Mouse (Mus musculus) heart, embryonic 14.5 days (tissue): ENCODE measurements around the gene Npas3. TPM values are rescaled to one million over a fixed set of nuclear protein-coding genes. Genes with fewer than 3 reads are reported as not detected.

Experiments
- ATAC-seq: fragments of 200-750 bp; cut with Nextera tagmentation; 2 replicates; pipeline ENCODE4 v1.8.0; 2017; ENCODE audit warnings: low read depth, moderate TSS enrichment; ENCODE audit not compliant: insufficient number of reproducible peaks, insufficient read depth, low FRiP score
- H3K27ac ChIP-seq, 2 experiments: fragments of 200-500 bp in 1 of 2; fragments of 300-500 bp in 1 of 2; sonication (generic) in 1 of 2; replicated peaks in 1 of 2; 2 replicates each; pipeline ENCODE4 v1.5.1; 2012 to 2014; ENCODE audit warnings: low read depth in 2 of 2, low read length in 2 of 2, control low read depth in 1 of 2, mild to moderate bottlenecking in 1 of 2, mixed read lengths in 1 of 2; ENCODE audit not compliant: control insufficient read depth in 1 of 2, insufficient read depth in 1 of 2
- H3K27me3 ChIP-seq: fragments of 300-500 bp; sonication (generic); 2 replicates; pipeline ENCODE4 v1.6.1; 2014; ENCODE audit warnings: mild to moderate bottlenecking, low read length, control low read depth; ENCODE audit not compliant: control insufficient read depth, insufficient read depth
- H3K36me3 ChIP-seq: fragments of 300-500 bp; sonication (generic); 2 replicates; pipeline ENCODE4 v1.6.1; 2014; ENCODE audit warnings: mild to moderate bottlenecking, control low read depth, low read length, mixed read lengths; ENCODE audit not compliant: control insufficient read depth, insufficient read depth
- H3K4me1 ChIP-seq, 2 experiments: fragments of 200-500 bp in 1 of 2; fragments of 300-500 bp in 1 of 2; sonication (generic) in 1 of 2; 2 replicates each; pipeline ENCODE4 v1.6.1; 2012 to 2014; ENCODE audit warnings: low read length in 2 of 2, control low read depth in 1 of 2, mixed read lengths in 1 of 2; ENCODE audit not compliant: control insufficient read depth in 2 of 2, insufficient read depth in 2 of 2
- H3K4me2 ChIP-seq: fragments of 300-500 bp; sonication (generic); 2 replicates; pipeline ENCODE4 v1.6.1; 2014; ENCODE audit warnings: mild to moderate bottlenecking, low read length
- H3K4me3 ChIP-seq, 2 experiments: fragments of 200-500 bp in 1 of 2; fragments of 300-500 bp in 1 of 2; sonication (generic) in 1 of 2; 2 replicates each; pipeline ENCODE4 v1.5.1; 2012 to 2014; ENCODE audit warnings: low read length in 2 of 2, mild to moderate bottlenecking in 2 of 2, control low read depth in 1 of 2, low read depth in 1 of 2, moderate library complexity in 1 of 2; ENCODE audit not compliant: control insufficient read depth in 1 of 2, insufficient read depth in 1 of 2
- H3K9ac ChIP-seq: fragments of 300-500 bp; sonication (generic); 2 replicates; pipeline ENCODE4 v1.6.1; 2014; ENCODE audit warnings: mild to moderate bottlenecking, low read length
- H3K9me3 ChIP-seq: fragments of 300-500 bp; sonication (generic); 2 replicates; pipeline ENCODE4 v1.6.1; 2016; ENCODE audit warnings: low read length, control low read depth; ENCODE audit not compliant: control insufficient read depth
- whole genome bisulfite sequencing: fragments of 180-500 bp; shearing (Covaris S2); extraction: QIAGEN DNeasy Blood & Tissue Kit; methylation state at CpG from one replicate; pipeline ENCODE4 v1.1.7; 2014; 5-methylcytosine and 5-hydroxymethylcytosine counted together
- polyA plus RNA-seq: library from polyadenylated mRNA; unstranded; fragments of >200 nt; fragmentation: Nextera tagmentation; extraction: Ambion mirVana; gene quantifications from 2 replicates; pipeline ENCODE4 v1.2.1, GENCODE M21; 2014

Npas3 gene
- polyA plus RNA-seq, 1 experiment from 2014 or later = 1.3 TPM

DNA sequence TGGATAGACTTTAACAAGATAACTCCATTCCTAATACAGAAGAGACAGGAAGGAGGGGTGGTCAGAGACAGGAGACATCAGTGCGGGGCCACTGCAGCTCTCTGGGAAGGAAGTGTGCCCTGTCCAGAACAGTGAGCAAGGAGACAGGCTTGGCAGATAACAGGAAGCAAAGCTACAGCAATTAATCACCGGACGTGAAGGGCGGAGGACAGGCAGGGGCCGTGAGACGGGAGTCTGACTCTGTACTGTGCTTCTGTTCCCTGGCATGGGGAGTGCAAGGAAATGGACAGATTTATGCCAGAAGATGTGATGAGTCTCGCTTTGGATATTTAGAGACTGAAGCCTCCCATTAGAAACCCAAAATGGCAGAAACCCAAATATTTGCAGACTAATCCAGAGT, 47.3 kb downstream of the Npas3 start:
- ATAC-seq = no peak; the same call in 1 of the 2 replicates

DNA sequence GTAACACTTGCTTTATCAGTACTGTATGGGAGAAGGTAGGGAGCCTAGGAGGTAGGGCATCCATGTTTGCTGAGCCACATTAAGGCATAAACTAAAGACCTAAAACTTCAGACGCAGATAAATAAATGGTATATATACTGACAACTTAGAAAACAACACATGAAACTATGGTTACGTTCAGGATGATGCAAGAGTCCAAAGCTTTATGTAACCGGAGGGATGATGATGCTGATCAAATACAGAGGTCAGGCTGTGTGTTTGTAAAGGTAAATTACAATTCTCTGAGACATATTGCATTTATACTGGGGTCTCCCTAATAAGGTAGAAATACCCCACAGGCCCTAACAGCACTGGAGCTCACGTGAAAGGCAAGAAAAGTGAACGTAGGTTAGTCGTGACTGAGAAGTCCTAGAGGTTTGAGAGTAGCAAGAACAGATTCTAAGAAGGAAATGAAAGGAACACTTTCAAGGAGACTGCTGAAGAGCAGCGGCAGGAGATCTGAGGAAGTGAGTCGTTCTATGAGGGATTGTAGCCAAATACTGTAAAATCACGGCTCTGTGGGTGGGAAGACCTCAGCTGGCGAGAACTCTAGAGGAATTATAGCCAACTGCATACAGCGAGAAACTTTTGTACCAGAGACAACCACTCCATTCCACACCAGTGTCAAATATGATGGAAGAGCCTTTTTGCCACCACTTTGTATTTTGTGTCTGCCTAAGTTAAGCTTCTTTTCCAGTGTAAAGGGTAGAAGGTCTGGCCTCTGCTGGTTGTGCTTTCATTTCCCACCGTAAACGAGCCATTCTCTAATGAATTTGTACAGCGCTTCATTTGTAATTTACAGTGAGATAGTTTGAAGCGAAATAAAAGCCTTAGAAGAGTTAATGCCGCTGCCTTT, 49.7 kb downstream of the Npas3 start:
- Histone ChIP-seq H3K4me2 (0 out of 2 replicates have a peak overlapping the region, but pooled peaks have one; percentile 16), H3K36me3 (no peaks in the 10 kb centered on the region), H3K27me3 (peaks cover 23% of the 10 kb centered on the region), H3K4me1 (peaks cover 2 to 5% of the 10 kb centered on the region in 2 experiments; a peak in 2 of 4 replicates), H3K9ac (no peak overlapping the region), H3K27ac (no peak overlapping the region), H3K4me3 (no peak overlapping the region), H3K9me3 (no peaks in the 10 kb centered on the region)
- WGBS = 75% methylated on average over 16 of the region's 16 CpGs
- no peak for ATAC-seq

More for the DNA sequence above, 47.3 kb downstream of the Npas3 start:
- H3K4me3 ChIP-seq = no peak overlapping the region
- H3K9ac ChIP-seq = no peak overlapping the region
- 37% methylated on average over 7 of the region's 7 CpGs for WGBS
- H3K27me3 ChIP-seq = peaks cover 23% of the 10 kb centered on the region
- peaks cover 2 to 5% of the 10 kb centered on the region in 2 experiments; a peak in 2 of 4 replicates for H3K4me1 ChIP-seq
- no peaks in the 10 kb centered on the region for H3K36me3 ChIP-seq
- H3K27ac ChIP-seq = no peak overlapping the region
- H3K9me3 ChIP-seq = no peaks in the 10 kb centered on the region
- no peak overlapping the region for H3K4me2 ChIP-seq

DNA sequence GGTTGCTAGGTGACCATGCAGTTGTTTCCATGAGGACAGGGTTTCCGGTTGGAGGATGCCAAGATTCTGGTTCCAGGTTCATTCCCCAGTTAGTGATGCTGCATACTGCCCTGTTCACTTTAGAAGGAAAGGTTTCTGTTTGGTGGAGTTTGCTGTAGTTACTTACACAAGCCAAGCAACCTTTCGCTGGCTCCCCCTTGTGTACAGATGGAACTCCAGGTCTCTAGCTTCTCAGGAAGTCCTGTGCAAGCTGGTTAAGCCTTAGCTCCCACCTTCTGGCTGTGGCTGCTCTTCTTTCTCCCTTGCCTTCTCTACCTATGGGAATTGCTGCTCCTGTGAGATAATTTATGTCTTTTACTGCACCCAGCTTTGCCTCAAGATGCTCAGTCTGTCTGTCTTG, 52.5 kb downstream of the Npas3 start:
- H3K27me3 ChIP-seq = peaks cover 23% of the 10 kb centered on the region
- 45% methylated on average over 2 of the region's 2 CpGs for WGBS

DNA sequence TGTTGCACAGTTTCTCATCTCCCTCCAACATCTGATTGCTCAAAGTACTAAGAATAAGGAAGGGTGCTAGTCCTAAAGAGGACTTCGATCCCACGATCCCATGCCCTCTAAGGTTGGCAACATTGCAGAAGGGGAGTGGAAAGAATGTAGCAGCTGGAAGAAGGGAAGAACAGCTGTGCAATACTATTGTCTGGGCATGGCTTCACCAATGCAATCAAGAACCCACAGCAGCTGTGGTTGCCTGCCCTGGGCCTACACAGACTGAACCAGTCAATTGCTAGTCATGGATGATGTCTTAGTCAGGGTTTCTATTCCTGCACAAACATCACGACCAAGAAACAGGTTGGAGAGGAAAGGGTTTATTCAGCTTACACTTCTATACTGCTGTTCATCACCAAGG, 53.7 kb downstream of the Npas3 start:
- H3K27ac ChIP-seq = no peak overlapping the region
- no peak overlapping the region for H3K4me3 ChIP-seq
- 85% methylated on average over 3 of the region's 3 CpGs for WGBS
- ATAC-seq = no peak
- peaks cover 23% of the 10 kb centered on the region for H3K27me3 ChIP-seq
- H3K36me3 ChIP-seq = no peaks in the 10 kb centered on the region
- no peak overlapping the region for H3K4me2 ChIP-seq
- no peak overlapping the region for H3K9ac ChIP-seq
- no peaks in the 10 kb centered on the region for H3K9me3 ChIP-seq
- peaks cover 0 to 5% of the 10 kb centered on the region in 2 experiments; a peak in 2 of 4 replicates for H3K4me1 ChIP-seq

More for the DNA sequence above, 52.5 kb downstream of the Npas3 start:
- no peaks in the 10 kb centered on the region for H3K9me3 ChIP-seq
- no peak for ATAC-seq
- H3K36me3 ChIP-seq = no peaks in the 10 kb centered on the region
- no peak overlapping the region for H3K9ac ChIP-seq
- H3K4me2 ChIP-seq = no peak overlapping the region
- no peak overlapping the region for H3K27ac ChIP-seq
- peaks cover 0 to 5% of the 10 kb centered on the region in 2 experiments; a peak in 2 of 4 replicates for H3K4me1 ChIP-seq
- H3K4me3 ChIP-seq = no peak overlapping the region

DNA sequence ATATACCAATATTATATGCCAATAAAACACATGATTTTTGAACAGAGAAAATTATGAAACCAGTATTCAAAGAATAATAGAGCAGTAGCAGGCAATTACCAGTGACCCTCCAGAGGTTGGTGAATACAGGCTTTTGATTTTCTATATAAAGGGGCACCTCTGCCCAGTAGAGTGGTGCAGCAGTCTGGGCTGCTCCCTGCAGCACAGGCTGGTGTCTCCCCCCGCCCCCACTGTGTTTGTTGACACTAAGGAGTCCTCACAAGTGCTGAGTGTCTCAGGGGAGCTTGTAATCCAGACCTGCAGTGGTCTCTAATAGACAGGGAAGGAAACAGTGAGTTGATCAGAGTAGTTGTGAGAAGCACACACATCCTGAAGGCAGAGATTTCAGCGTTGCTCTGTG, 68.2 kb downstream of the Npas3 start:
- no peak overlapping the region for H3K9ac ChIP-seq
- no peak overlapping the region for H3K4me2 ChIP-seq
- no peaks in the 10 kb centered on the region for H3K36me3 ChIP-seq
- no peak for ATAC-seq
- H3K4me3 ChIP-seq = no peak overlapping the region
- 36% methylated on average over 2 of the region's 2 CpGs for WGBS
- no peaks in the 10 kb centered on the region for H3K9me3 ChIP-seq
- H3K4me1 ChIP-seq = no peaks in the 10 kb centered on the region
- no peak overlapping the region for H3K27ac ChIP-seq
- no peaks in the 10 kb centered on the region for H3K27me3 ChIP-seq

DNA sequence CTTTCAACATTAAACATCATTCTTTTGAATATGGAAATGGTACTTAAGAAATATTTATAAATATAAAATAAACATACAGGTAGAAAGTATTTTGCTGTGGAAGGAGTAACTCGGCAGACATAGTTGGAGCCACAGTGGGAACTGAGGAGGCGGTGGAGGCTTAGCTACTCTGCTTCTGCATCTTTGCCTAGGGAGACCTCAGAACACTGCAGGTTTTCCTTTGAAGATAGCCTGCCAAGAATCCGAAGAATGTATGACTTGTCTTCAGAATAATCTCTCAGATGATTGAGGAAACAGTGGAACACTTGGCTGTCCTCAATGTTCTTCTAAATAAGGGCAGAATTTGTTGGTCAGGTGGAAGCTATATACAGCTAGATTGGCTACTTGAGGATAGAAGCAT, 69.3 kb downstream of the Npas3 start:
- H3K9me3 ChIP-seq = no peaks in the 10 kb centered on the region
- H3K4me1 ChIP-seq = no peaks in the 10 kb centered on the region
- H3K36me3 ChIP-seq = no peaks in the 10 kb centered on the region
- no peak overlapping the region for H3K9ac ChIP-seq
- H3K27me3 ChIP-seq = no peaks in the 10 kb centered on the region
- no peak overlapping the region for H3K4me3 ChIP-seq
- no peak for ATAC-seq
- no peak overlapping the region for H3K4me2 ChIP-seq
- 37% methylated on average over 3 of the region's 3 CpGs for whole genome bisulfite sequencing
- H3K27ac ChIP-seq = no peak overlapping the region

DNA sequence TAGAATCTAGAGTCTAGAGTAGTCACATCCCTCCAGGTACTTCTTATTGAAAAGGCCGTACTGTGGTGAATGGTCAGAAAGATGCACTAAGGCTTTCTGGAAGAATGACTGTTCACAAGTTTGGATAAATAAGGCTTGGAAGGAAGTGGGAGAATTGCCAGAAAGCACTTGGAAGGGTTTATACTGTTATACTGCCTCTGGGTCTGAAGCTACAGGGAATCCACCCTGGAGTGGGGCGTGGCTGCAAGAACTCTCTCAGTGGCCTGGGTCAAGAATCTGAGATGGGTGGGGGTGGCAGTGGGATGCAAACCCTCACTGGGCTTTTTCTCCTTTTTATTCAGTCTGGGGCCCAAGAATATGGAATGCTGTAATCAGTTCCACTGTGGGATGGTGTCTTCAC, 72.0 kb downstream of the Npas3 start:
- Histone ChIP-seq H3K27ac (no peak overlapping the region), H3K9ac (no peak overlapping the region), H3K27me3 (no peaks in the 10 kb centered on the region), H3K9me3 (no peaks in the 10 kb centered on the region), H3K4me3 (no peak overlapping the region), H3K4me1 (no peaks in the 10 kb centered on the region), H3K4me2 (no peak overlapping the region), H3K36me3 (no peaks in the 10 kb centered on the region)
- no peak for ATAC-seq
- WGBS = 85% methylated on average over 2 of the region's 2 CpGs
